In genomic region chr8:122663670-122664069, GRCm38 (mm10) we compare ENCODE assay signal across 33 mouse cellular contexts. TPM values are rescaled to one million over a fixed set of nuclear protein-coding genes. Genes with fewer than 3 reads are reported as not detected.
DNase-seq lines count a peak whose midpoint lies in the region; ATAC-seq and TF ChIP-seq lines count a peak whose summit lies in the region.
"Had no signal": no experiment of that assay in that cellular context is flagged by ENCODE, and none has a peak within 500 bp of the region (broad histone marks: within the 10 kb centered on the region; RNA-seq: fewer than 3 reads in every experiment).

No protein-coding gene starts in this region.

- no peaks in the 10 kb centered on the region for H3K36me3 ChIP-seq in hindbrain, embryonic 13.5 days
- no peaks in the 10 kb centered on the region for H3K36me3 ChIP-seq in hindbrain, embryonic 12.5 days
- H3K36me3 ChIP-seq in kidney, embryonic 16.5 days (ENCODE audit: insufficient read depth, low read length), result no peaks in the 10 kb centered on the region
- no peaks in the 10 kb centered on the region for H3K36me3 ChIP-seq in embryonic facial prominence, embryonic 10.5 days (replicated peaks)
- H3K36me3 ChIP-seq in forebrain, embryonic 13.5 days (ENCODE audit: poor library complexity, severe bottlenecking), result no peaks in the 10 kb centered on the region
- H3K36me3 ChIP-seq: embryonic facial prominence, embryonic 15.5 days; forebrain, embryonic 12.5 days; limb, embryonic 13.5 days had no signal

- CTCF ChIA-PET in Patski (lab: Charles Lee), result no interaction called here

- ATAC-seq in hindbrain, embryonic 13.5 days (ENCODE audit: low FRiP score), result no peak
- ATAC-seq in hindbrain, embryonic 12.5 days (ENCODE audit: low FRiP score), result no peak
- ATAC-seq in kidney, embryonic 16.5 days (ENCODE audit: low FRiP score, low TSS enrichment), result no peak
- peak; percentile 20 for ATAC-seq in Patski
- no peak for ATAC-seq in forebrain, embryonic 13.5 days
- ATAC-seq: CD4-positive, CD25-positive, alpha-beta regulatory T cell, adult 4 months; intestine, postnatal 0 days; liver, embryonic 12.5 days; lung, postnatal 0 days had no signal

- no peak overlapping the region for H3K4me2 ChIP-seq in hindbrain, embryonic 13.5 days
- H3K4me2 ChIP-seq in hindbrain, embryonic 12.5 days (replicated peaks), result no peak overlapping the region
- no peak overlapping the region for H3K4me2 ChIP-seq in kidney, embryonic 16.5 days (replicated peaks; ENCODE audit: low read depth, low read length)
- H3K4me2 ChIP-seq in forebrain, embryonic 13.5 days, result no peak overlapping the region
- H3K4me2 ChIP-seq: embryonic facial prominence, embryonic 15.5 days; forebrain, embryonic 12.5 days; limb, embryonic 13.5 days; liver, embryonic 12.5 days had no signal

- DNase-seq in kidney, adult 8-10 months, result no peak
- DNase-seq in Patski (ENCODE audit: low read depth, low spot score), result no peak
- no peak for DNase-seq in embryonic facial prominence, embryonic 10.5 days (ENCODE audit: low spot score)
- DNase-seq: adrenal gland, postnatal 25 days; cerebellum, adult 18-20 months; gastrocnemius, postnatal 25 days; heart, adult 11 months; heart, postnatal 14 days; lung, adult 18-20 months; lung, postnatal 4 days; midbrain, embryonic 14.5 days; right cerebral cortex, postnatal 14 days; thymus, postnatal 4 days had no signal

- H3K4me3 ChIP-seq in hindbrain, embryonic 13.5 days, result no peak overlapping the region
- no peak overlapping the region for H3K4me3 ChIP-seq in hindbrain, embryonic 12.5 days
- no peak overlapping the region for H3K4me3 ChIP-seq in kidney, embryonic 16.5 days (ENCODE audit: low read length)
- H3K4me3 ChIP-seq in embryonic facial prominence, embryonic 10.5 days, result no peak overlapping the region
- H3K4me3 ChIP-seq in forebrain, embryonic 13.5 days, result no peak overlapping the region
- H3K4me3 ChIP-seq: embryonic facial prominence, embryonic 15.5 days; forebrain, embryonic 12.5 days; layer of hippocampus, adult 2 months; left cerebral cortex, adult 2 months; limb, embryonic 13.5 days; liver, embryonic 12.5 days had no signal

- no peak overlapping the region for H3K9ac ChIP-seq in hindbrain, embryonic 13.5 days
- H3K9ac ChIP-seq in hindbrain, embryonic 12.5 days, result no peak overlapping the region
- 0 out of 2 replicates have a peak overlapping the region, but pooled peaks have one; percentile 25 for H3K9ac ChIP-seq in kidney, embryonic 16.5 days (replicated peaks; ENCODE audit: low read length)
- H3K9ac ChIP-seq in forebrain, embryonic 13.5 days, result no peak overlapping the region
- H3K9ac ChIP-seq: embryonic facial prominence, embryonic 15.5 days; forebrain, embryonic 12.5 days; limb, embryonic 13.5 days; liver, embryonic 12.5 days had no signal

- 76% methylated on average over 5 of the region's 5 CpGs for WGBS in hindbrain, embryonic 13.5 days
- 76% methylated on average over 5 of the region's 5 CpGs for WGBS in hindbrain, embryonic 12.5 days
- WGBS in kidney, embryonic 16.5 days, result 19% methylated on average over 5 of the region's 5 CpGs
- whole genome bisulfite sequencing in embryonic facial prominence, embryonic 10.5 days, result 61% methylated on average over 5 of the region's 5 CpGs
- WGBS in forebrain, embryonic 13.5 days, result 81% methylated on average over 5 of the region's 5 CpGs

- H3K27me3 ChIP-seq in hindbrain, embryonic 13.5 days, result no peaks in the 10 kb centered on the region
- H3K27me3 ChIP-seq in hindbrain, embryonic 12.5 days, result peaks cover 6% of the 10 kb centered on the region; the same call in 1 of the 2 replicates
- H3K27me3 ChIP-seq in kidney, embryonic 16.5 days (ENCODE audit: insufficient read depth, low read length), result no peaks in the 10 kb centered on the region
- H3K27me3 ChIP-seq in Patski, result no peaks in the 10 kb centered on the region
- peaks cover 49% of the 10 kb centered on the region for H3K27me3 ChIP-seq in embryonic facial prominence, embryonic 10.5 days (replicated peaks; ENCODE audit: low read depth, poor library complexity, severe bottlenecking)
- H3K27me3 ChIP-seq in forebrain, embryonic 13.5 days, result peaks cover 10% of the 10 kb centered on the region; the same call in 1 of the 2 replicates
- H3K27me3 ChIP-seq: embryonic facial prominence, embryonic 15.5 days; limb, embryonic 13.5 days had no signal

- H3K4me1 ChIP-seq in hindbrain, embryonic 13.5 days (replicated peaks), result peaks cover 96% of the 10 kb centered on the region
- peaks cover 65% of the 10 kb centered on the region for H3K4me1 ChIP-seq in hindbrain, embryonic 12.5 days
- H3K4me1 ChIP-seq in kidney, embryonic 16.5 days (ENCODE audit: insufficient read depth, low read length), result peaks cover 59% of the 10 kb centered on the region
- peaks cover 81% of the 10 kb centered on the region for H3K4me1 ChIP-seq in embryonic facial prominence, embryonic 10.5 days
- H3K4me1 ChIP-seq in forebrain, embryonic 13.5 days, result peaks cover 71% of the 10 kb centered on the region

- peak overlapping the region; percentile 30; the same call in 1 of the 2 replicates for H3K27ac ChIP-seq in hindbrain, embryonic 13.5 days
- H3K27ac ChIP-seq in hindbrain, embryonic 12.5 days, result no peak overlapping the region
- 0 out of 2 replicates have a peak overlapping the region, but pooled peaks have one; percentile 79 for H3K27ac ChIP-seq in kidney, embryonic 16.5 days (ENCODE audit: low read length)
- H3K27ac ChIP-seq in embryonic facial prominence, embryonic 10.5 days (replicated peaks), result 0 out of 2 replicates have a peak overlapping the region, but pooled peaks have one; percentile 20
- H3K27ac ChIP-seq in forebrain, embryonic 13.5 days, result no peak overlapping the region
- H3K27ac ChIP-seq: forebrain, embryonic 12.5 days; left cerebral cortex, adult 2 months; limb, embryonic 13.5 days had no signal

- TF ChIP-seq CTCF in Patski (IDR thresholded peaks at IDR 0.05), result no peak

- H3K9me3 ChIP-seq in hindbrain, embryonic 13.5 days, result no peaks in the 10 kb centered on the region
- no peaks in the 10 kb centered on the region for H3K9me3 ChIP-seq in hindbrain, embryonic 12.5 days (replicated peaks)
- no peaks in the 10 kb centered on the region for H3K9me3 ChIP-seq in kidney, embryonic 16.5 days (ENCODE audit: low read length)
- H3K9me3 ChIP-seq in embryonic facial prominence, embryonic 10.5 days, result no peaks in the 10 kb centered on the region
- no peaks in the 10 kb centered on the region; the same call in 1 of the 2 replicates for H3K9me3 ChIP-seq in forebrain, embryonic 13.5 days (replicated peaks)
- H3K9me3 ChIP-seq: embryonic facial prominence, embryonic 15.5 days; forebrain, embryonic 12.5 days; limb, embryonic 13.5 days; liver, embryonic 12.5 days had no signal

- in situ Hi-C loops in Patski (cut with MboI; ENCODE audit: low pct_unique_long_range_greater_than_20kb), result no loop called here

- POLR2A ChIA-PET in Patski (lab: Charles Lee), result no interaction called here

RNA-seq across cellular contexts. Expression of gene Cbfa2t3, which starts 35.2 kb away (rescaled TPM):
- polyA plus RNA-seq in hindbrain, embryonic 13.5 days (2015; fragmentation: Nextera tagmentation; extraction: Ambion mirVana), result 27.2 and 30.2 TPM in 2 replicates
- 17.1 and 17.3 TPM in 2 replicates for polyA plus RNA-seq in hindbrain, embryonic 12.5 days (2016; fragmentation: Nextera tagmentation; extraction: Ambion mirVana)
- polyA plus RNA-seq in kidney, embryonic 16.5 days (2015; fragmentation: Nextera tagmentation; extraction: Ambion mirVana), result 3.5 and 4.5 TPM in 2 replicates
- polyA plus RNA-seq in Patski (2021), result 0.26 TPM
- polyA plus RNA-seq in embryonic facial prominence, embryonic 10.5 days (2016; fragmentation: Nextera tagmentation; extraction: Ambion mirVana), result 1.7 and 2.3 TPM in 2 replicates
- polyA plus RNA-seq in forebrain, embryonic 13.5 days (2015; fragmentation: Nextera tagmentation; extraction: Ambion mirVana), result 12.4 and 13.9 TPM in 2 replicates

RNA-seq across cellular contexts. Expression of gene Pabpn1l, which starts 41.1 kb away (rescaled TPM):
- not detected in 2 replicates for polyA plus RNA-seq in hindbrain, embryonic 13.5 days (2015; fragmentation: Nextera tagmentation; extraction: Ambion mirVana)
- polyA plus RNA-seq in hindbrain, embryonic 12.5 days (2016; fragmentation: Nextera tagmentation; extraction: Ambion mirVana), result not detected in 2 replicates
- 0.15 and 0.19 TPM in 2 replicates for polyA plus RNA-seq in kidney, embryonic 16.5 days (2015; fragmentation: Nextera tagmentation; extraction: Ambion mirVana)
- polyA plus RNA-seq in Patski (2021), result 0.05 TPM
- 0.30 TPM in 1 of 2 replicates, not detected in the other for polyA plus RNA-seq in embryonic facial prominence, embryonic 10.5 days (2016; fragmentation: Nextera tagmentation; extraction: Ambion mirVana)
- polyA plus RNA-seq in forebrain, embryonic 13.5 days (2015; fragmentation: Nextera tagmentation; extraction: Ambion mirVana), result not detected in 2 replicates
- polyA plus RNA-seq: CD4-positive, CD25-positive, alpha-beta regulatory T cell, adult 4 months; cortical plate, adult 2 months; forebrain, embryonic 12.5 days; heart, embryonic 14.5 days; hindbrain, embryonic 11.5 days; intestine, postnatal 0 days; limb, embryonic 13.5 days; liver, embryonic 12.5 days; lung, postnatal 0 days; midbrain, embryonic 14.5 days; neural tube, embryonic 14.5 days; small intestine, adult 2 months; stomach, embryonic 14.5 days; testis, adult 2 months had no signal

RNA-seq across cellular contexts. Expression of gene Trappc2l, which starts 52.2 kb away (rescaled TPM):
- polyA plus RNA-seq in hindbrain, embryonic 13.5 days (2015; fragmentation: Nextera tagmentation; extraction: Ambion mirVana), result 98.9 and 101 TPM in 2 replicates
- 48.2 and 52.6 TPM in 2 replicates for polyA plus RNA-seq in hindbrain, embryonic 12.5 days (2016; fragmentation: Nextera tagmentation; extraction: Ambion mirVana)
- polyA plus RNA-seq in kidney, embryonic 16.5 days (2015; fragmentation: Nextera tagmentation; extraction: Ambion mirVana), result 56.7 and 60.1 TPM in 2 replicates
- 99.5 TPM for polyA plus RNA-seq in Patski (2021)
- 49.6 and 54.9 TPM in 2 replicates for polyA plus RNA-seq in embryonic facial prominence, embryonic 10.5 days (2016; fragmentation: Nextera tagmentation; extraction: Ambion mirVana)
- polyA plus RNA-seq in forebrain, embryonic 13.5 days (2015; fragmentation: Nextera tagmentation; extraction: Ambion mirVana), result 69.3 and 79.6 TPM in 2 replicates

RNA-seq across cellular contexts. Expression of gene Galns, which starts 52.4 kb away (rescaled TPM):
- polyA plus RNA-seq in hindbrain, embryonic 13.5 days (2015; fragmentation: Nextera tagmentation; extraction: Ambion mirVana), result 5.4 and 6.1 TPM in 2 replicates
- 6.3 and 6.9 TPM in 2 replicates for polyA plus RNA-seq in hindbrain, embryonic 12.5 days (2016; fragmentation: Nextera tagmentation; extraction: Ambion mirVana)
- polyA plus RNA-seq in kidney, embryonic 16.5 days (2015; fragmentation: Nextera tagmentation; extraction: Ambion mirVana), result 17.4 and 18.2 TPM in 2 replicates
- 60.3 TPM for polyA plus RNA-seq in Patski (2021)
- polyA plus RNA-seq in embryonic facial prominence, embryonic 10.5 days (2016; fragmentation: Nextera tagmentation; extraction: Ambion mirVana), result 4.6 and 5.2 TPM in 2 replicates
- 3.0 and 3.2 TPM in 2 replicates for polyA plus RNA-seq in forebrain, embryonic 13.5 days (2015; fragmentation: Nextera tagmentation; extraction: Ambion mirVana)

Comparison
In these comparisons a context has a peak if more than half of its experiments do, and no peak if none do; other contexts are left out.
1. H3K27ac ChIP-seq: peak in hindbrain, embryonic 13.5 days (single experiment), kidney, embryonic 16.5 days (single experiment) and embryonic facial prominence, embryonic 10.5 days (single experiment); none in hindbrain, embryonic 12.5 days (single experiment) and forebrain, embryonic 13.5 days (single experiment).